Mouse (Mus musculus) MEL (cell line): ENCODE results near the gene Col25a1.

Experiments
- CHD2 ChIP-seq: IDR thresholded peaks from 2 replicates; pipeline ENCODE4 v1.6.1; 2011; ENCODE audit warnings: low read length, improper control_type of control experiment
- CTCF ChIP-seq, 3 experiments: IDR thresholded peaks in 2 of 3; conservative IDR thresholded peaks in 1 of 3; 2 replicates each; pipeline ENCODE4 v1.5.1; 2011 to 2012; ENCODE audit warnings: low read length in 3 of 3, low read depth in 2 of 3, mild to moderate bottlenecking in 2 of 3, improper control_type of control experiment in 1 of 3, inconsistent platforms in 1 of 3, mixed read lengths in 1 of 3, moderate library complexity in 1 of 3; ENCODE audit not compliant: control insufficient read depth in 1 of 3, insufficient read depth in 1 of 3, poor library complexity in 1 of 3, severe bottlenecking in 1 of 3
- EP300 ChIP-seq, 2 experiments: IDR thresholded peaks; 2 replicates each; pipeline ENCODE4 v1.6.1; 2011; ENCODE audit warnings: improper control_type of control experiment in 2 of 2, low read length in 2 of 2, low read depth in 1 of 2, mild to moderate bottlenecking in 1 of 2
- SIN3A ChIP-seq: IDR thresholded peaks from 2 replicates; pipeline ENCODE4 v1.6.1; 2012; ENCODE audit warnings: low read length, improper control_type of control experiment, inconsistent platforms
- USF1 ChIP-seq: IDR thresholded peaks from 2 replicates; pipeline ENCODE4 v1.6.1; 2014; ENCODE audit warnings: low read depth, mild to moderate bottlenecking, inconsistent platforms, low read length, improper control_type of control experiment, moderate library complexity

DNA sequence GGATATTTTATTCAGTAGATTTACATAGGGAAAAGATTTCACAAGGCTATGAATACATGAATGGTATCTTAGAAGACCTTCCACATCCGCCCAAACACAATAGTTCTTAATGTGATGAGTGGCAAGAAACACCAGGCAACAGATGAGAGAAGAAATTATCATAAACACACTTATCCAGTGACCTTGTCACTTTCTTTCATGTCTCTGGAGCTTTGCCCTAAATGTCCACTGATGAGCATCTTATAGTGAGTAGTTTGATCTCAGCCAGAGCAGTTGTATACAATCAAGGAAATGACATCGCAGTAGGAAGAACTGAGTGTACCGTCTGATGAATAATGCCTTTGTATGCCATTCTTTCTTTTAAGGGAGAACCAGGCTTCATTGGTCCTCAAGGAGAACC is 414.7 kb downstream of the Col25a1 start:
- TF ChIP-seq CTCF (IDR thresholded peaks at IDR 0.05 in 2 of 3, conservative IDR thresholded peaks at IDR 0.05 in 1 of 3; ENCODE audit: control insufficient read depth in 1 of 3, insufficient read depth in 1 of 3, low read depth in 2 of 3, low read length in 3 of 3, poor library complexity in 1 of 3, severe bottlenecking in 1 of 3), result no peak
- no peak for TF ChIP-seq EP300 (IDR thresholded peaks at IDR 0.05; ENCODE audit: low read depth in 1 of 2, low read length in 2 of 2)
- no peak for TF ChIP-seq SIN3A
- no peak for TF ChIP-seq USF1
- no peak for TF ChIP-seq CHD2
